Mouse (Mus musculus) C2C12 (cell line): ENCODE data around the gene Olfr1308.

Source experiments
- CTCF ChIP-seq: IDR thresholded peaks from one replicate; pipeline ENCODE4 v1.5.1; 2011; ENCODE audit not compliant: control insufficient read depth, insufficient read depth, insufficient read length
- FOSL1 ChIP-seq: IDR thresholded peaks from one replicate; pipeline ENCODE4 v1.8.0; 2011; ENCODE audit warnings: mild to moderate bottlenecking, low read length; ENCODE audit not compliant: poor library complexity, insufficient read depth, severe bottlenecking
- MAX ChIP-seq: IDR thresholded peaks from one replicate; pipeline ENCODE4 v1.6.1; 2011; ENCODE audit warnings: mild to moderate bottlenecking, control low read depth
- MYOD1 ChIP-seq: IDR thresholded peaks from one replicate; pipeline ENCODE4 v1.6.1; 2011; ENCODE audit warnings: low read depth; ENCODE audit not compliant: control insufficient read depth, insufficient read length
- MYOG ChIP-seq: IDR thresholded peaks from one replicate; pipeline ENCODE4 v1.6.1; 2011; ENCODE audit not compliant: control insufficient read depth, insufficient read length; ENCODE audit errors: extremely low read depth
- USF1 ChIP-seq: IDR thresholded peaks from one replicate; pipeline ENCODE4 v1.6.1; 2011; ENCODE audit warnings: low read depth, mild to moderate bottlenecking, control low read depth, moderate library complexity

DNA sequence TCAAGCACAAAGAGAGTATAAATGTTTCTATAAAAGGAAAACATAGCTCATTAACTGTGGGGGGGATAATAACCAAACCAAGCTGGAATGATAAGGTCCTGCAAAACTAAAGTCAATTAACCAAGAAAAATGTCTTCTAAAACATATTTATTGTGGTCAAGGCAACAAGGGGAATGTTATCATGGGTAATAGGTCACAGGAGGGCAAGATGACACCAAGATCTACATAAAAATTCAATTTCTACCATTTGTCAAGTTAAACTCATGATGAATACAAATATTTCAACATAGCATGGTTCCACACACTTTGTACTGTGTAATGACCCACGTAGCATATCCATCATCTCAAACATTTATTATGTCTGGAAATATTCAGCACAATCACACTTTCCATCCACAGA lies 25.4 kb upstream of the Olfr1308 start, which contains the start of gene Olfr1309:
- no peak for TF ChIP-seq CTCF
- TF ChIP-seq MAX = no peak
- no peak for TF ChIP-seq MYOD1
- TF ChIP-seq USF1 = no peak
- no peak for TF ChIP-seq MYOG
- TF ChIP-seq FOSL1 = no peak
